Mouse (Mus musculus) limb, embryonic 14.5 days (tissue): ENCODE data around the gene Slco3a1. TPM values are rescaled to one million over a fixed set of nuclear protein-coding genes. Genes with fewer than 3 reads are reported as not detected.

Experiments
- ATAC-seq: fragments of 200-750 bp; cut with Nextera tagmentation; 2 replicates; pipeline ENCODE4 v1.8.0; 2017; ENCODE audit warnings: low read depth, moderate number of reproducible peaks, moderate TSS enrichment; ENCODE audit not compliant: low FRiP score
- DNase-seq: peaks from one replicate; pipeline ENCODE4 v3.0.0-alpha.2; 2015; ENCODE audit warnings: low spot score
- H3K27ac ChIP-seq: fragments of 300-500 bp; sonication (generic); replicated peaks from 2 replicates; pipeline ENCODE4 v1.5.1; 2014; ENCODE audit warnings: low read depth, mild to moderate bottlenecking, low read length, moderate library complexity, mixed read lengths
- H3K27me3 ChIP-seq: fragments of 300-500 bp; sonication (generic); 2 replicates; pipeline ENCODE4 v1.6.1; 2014; ENCODE audit warnings: low read length, mixed read lengths; ENCODE audit not compliant: control insufficient read depth, insufficient read depth
- H3K36me3 ChIP-seq: fragments of 300-500 bp; sonication (generic); 2 replicates; pipeline ENCODE4 v1.6.1; 2014; ENCODE audit warnings: mild to moderate bottlenecking, low read length, moderate library complexity, mixed read lengths; ENCODE audit not compliant: control insufficient read depth, insufficient read depth
- H3K4me1 ChIP-seq: fragments of 300-500 bp; sonication (generic); 2 replicates; pipeline ENCODE4 v1.6.1; 2014; ENCODE audit warnings: antibody characterized with exemption, low read length, mixed read lengths; ENCODE audit not compliant: control insufficient read depth, insufficient read depth
- H3K4me2 ChIP-seq: fragments of 300-500 bp; sonication (generic); replicated peaks from 2 replicates; pipeline ENCODE4 v1.6.1; 2014; ENCODE audit warnings: low read depth, mild to moderate bottlenecking, low read length, moderate library complexity; ENCODE audit not compliant: severe bottlenecking
- H3K4me3 ChIP-seq: fragments of 300-500 bp; sonication (generic); replicated peaks from 2 replicates; pipeline ENCODE4 v1.5.1; 2014; ENCODE audit warnings: low read length
- H3K9ac ChIP-seq: fragments of 300-500 bp; sonication (generic); 2 replicates; pipeline ENCODE4 v1.6.1; 2014; ENCODE audit warnings: mild to moderate bottlenecking, low read depth, low read length, moderate library complexity; ENCODE audit not compliant: severe bottlenecking
- H3K9me3 ChIP-seq: fragments of 300-500 bp; sonication (generic); 2 replicates; pipeline ENCODE4 v1.6.1; 2016; ENCODE audit warnings: low read length; ENCODE audit not compliant: control insufficient read depth
- POLR2A ChIP-seq: fragments of 200-500 bp; IDR thresholded peaks from 2 replicates; pipeline ENCODE4 v1.8.0; 2012; ENCODE audit warnings: inconsistent platforms, mild to moderate bottlenecking, moderate library complexity, borderline replicate concordance; ENCODE audit not compliant: insufficient read depth, insufficient read length; ENCODE audit errors: extremely low read depth
- WGBS: fragments of 180-500 bp; shearing (Covaris S2); extraction: QIAGEN DNeasy Blood & Tissue Kit; methylation state at CpG from one replicate; pipeline ENCODE4 v1.1.7; 2014; 5-methylcytosine and 5-hydroxymethylcytosine counted together
- polyA plus RNA-seq, 2 experiments: library from polyadenylated mRNA; depleted of rRNA in 1 of 2; stranded (reverse) in 1 of 2; unstranded in 1 of 2; fragments of >200 nt; fragmentation: Nextera tagmentation in 1 of 2; extraction: Ambion mirVana in 1 of 2; gene quantifications; 2 replicates each; pipeline versions ENCODE4 v1.2.1 to v1.2.3; 2012 to 2014

Gene Slco3a1
- polyA plus RNA-seq, 2 experiments: 11.8 to 12.2 TPM

GRCm38 (mm10) chr7:74371656-74372055 lies 182.9 kb downstream of the Slco3a1 start:
- H3K9me3 ChIP-seq: no peaks in the 10 kb centered on the region
- no peaks in the 10 kb centered on the region for H3K27me3 ChIP-seq
- no peak overlapping the region for H3K27ac ChIP-seq
- 16% methylated on average over 2 of the region's 2 CpGs for whole genome bisulfite sequencing
- no peak for ATAC-seq
- H3K36me3 ChIP-seq: no peaks in the 10 kb centered on the region
- H3K4me1 ChIP-seq: peaks cover 7% of the 10 kb centered on the region; the same call in 1 of the 2 replicates
- no peak for DNase-seq
- no peak overlapping the region for H3K9ac ChIP-seq
- no peak overlapping the region for H3K4me2 ChIP-seq
- no peak overlapping the region for H3K4me3 ChIP-seq
- no peak for TF ChIP-seq POLR2A

- H3K9me3 ChIP-seq: no peaks in the 10 kb centered on the region
- H3K4me2 ChIP-seq: no peak overlapping the region
- no peak for TF ChIP-seq POLR2A
- H3K36me3 ChIP-seq: no peaks in the 10 kb centered on the region
- H3K4me1 ChIP-seq: 0 out of 2 replicates have a peak, but pooled peaks cover 3% of the 10 kb centered on the region
- no peaks in the 10 kb centered on the region for H3K27me3 ChIP-seq
- no peak for ATAC-seq
- DNase-seq: peak; percentile 76
- no peak overlapping the region for H3K27ac ChIP-seq
- no peak overlapping the region for H3K4me3 ChIP-seq
- H3K9ac ChIP-seq: no peak overlapping the region
- 27% methylated on average over 2 of the region's 2 CpGs for WGBS
Observed at GRCm38 (mm10) chr7:74371208-74371607, 183.4 kb downstream of the Slco3a1 start.

DNA sequence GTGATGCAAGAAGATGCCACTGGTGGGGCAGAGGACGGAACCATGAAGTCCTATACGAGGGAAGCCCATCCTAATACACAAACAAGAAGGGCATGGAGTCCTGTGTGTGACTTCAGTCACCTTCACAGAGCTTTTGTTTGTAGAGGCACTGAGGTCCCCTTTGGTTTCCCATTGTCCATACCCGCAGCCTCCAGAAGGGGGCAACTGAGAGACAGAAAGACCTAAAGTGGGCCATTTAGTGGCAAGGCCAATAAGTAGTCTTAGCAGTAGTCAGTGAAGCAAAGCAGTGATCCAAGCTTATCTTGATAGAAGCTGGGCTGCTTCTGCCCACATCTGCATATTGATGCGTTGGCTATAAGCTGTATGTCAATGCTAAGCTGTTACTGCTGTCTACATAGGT lies 184.9 kb downstream of the Slco3a1 start:
- Histone ChIP-seq H3K27me3 (no peaks in the 10 kb centered on the region), H3K27ac (no peak overlapping the region), H3K36me3 (no peaks in the 10 kb centered on the region), H3K9me3 (no peaks in the 10 kb centered on the region), H3K4me3 (no peak overlapping the region), H3K4me1 (0 out of 2 replicates have a peak, but pooled peaks cover 3% of the 10 kb centered on the region), H3K9ac (no peak overlapping the region), H3K4me2 (no peak overlapping the region)
- no peak for TF ChIP-seq POLR2A
- 72% methylated on average over 4 of the region's 4 CpGs for WGBS
- DNase-seq (no peak), ATAC-seq (no peak)

- DNase-seq: no peak
- no peaks in the 10 kb centered on the region for H3K9me3 ChIP-seq
- H3K4me3 ChIP-seq: no peak overlapping the region
- no peaks in the 10 kb centered on the region for H3K27me3 ChIP-seq
- no peaks in the 10 kb centered on the region for H3K36me3 ChIP-seq
- H3K4me1 ChIP-seq: 0 out of 2 replicates have a peak, but pooled peaks cover 3% of the 10 kb centered on the region
- no peak for ATAC-seq
- H3K9ac ChIP-seq: no peak overlapping the region
- no peak overlapping the region for H3K27ac ChIP-seq
- no peak overlapping the region for H3K4me2 ChIP-seq
- WGBS: 78% methylated on average over 11 of the region's 11 CpGs
- no peak for TF ChIP-seq POLR2A
Observed at GRCm38 (mm10) chr7:74368256-74368980, 186.2 kb downstream of the Slco3a1 start.

GRCm38 (mm10) chr7:74367350-74367749 lies 187.2 kb downstream of the Slco3a1 start:
- TF ChIP-seq POLR2A: no peak
- Histone ChIP-seq H3K9ac (no peak overlapping the region), H3K36me3 (no peaks in the 10 kb centered on the region), H3K27me3 (no peaks in the 10 kb centered on the region), H3K4me2 (no peak overlapping the region), H3K4me3 (no peak overlapping the region), H3K9me3 (no peaks in the 10 kb centered on the region), H3K27ac (no peak overlapping the region), H3K4me1 (0 out of 2 replicates have a peak, but pooled peaks cover 3% of the 10 kb centered on the region)
- DNase-seq: no peak
- WGBS: 38% methylated on average over 7 of the region's 7 CpGs
- no peak for ATAC-seq
